Mouse (Mus musculus): ENCODE results near the gene Arpp19. TPM values are rescaled to one million over a fixed set of nuclear protein-coding genes. Genes with fewer than 3 reads are reported as not detected.
A peak's percentile ranks its signal among the peaks of the same experiment; 100 is the strongest.

Arpp19 gene
- polyA plus RNA-seq, 1 experiment from 2014 or later = 233 TPM

- Histone ChIP-seq H3K4me1 (replicated peaks; ENCODE audit: control insufficient read depth, insufficient read depth, low read length) (peaks cover 8% of the 10 kb centered on the region; the same call in 1 of the 2 replicates), H3K9me3 (ENCODE audit: control insufficient read depth, low read length) (no peaks in the 10 kb centered on the region), H3K4me2 (ENCODE audit: low read length) (no peak overlapping the region), H3K27me3 (replicated peaks; ENCODE audit: control insufficient read depth, insufficient read depth, low read length) (no peaks in the 10 kb centered on the region), H3K27ac (ENCODE audit: low read length) (no peak overlapping the region), H3K4me3 (replicated peaks; ENCODE audit: low read length) (no peak overlapping the region), H3K36me3 (ENCODE audit: control insufficient read depth, insufficient read depth) (no peaks in the 10 kb centered on the region), H3K9ac (replicated peaks; ENCODE audit: low read depth, low read length) (no peak overlapping the region)
- ATAC-seq = no peak
- WGBS = 62% methylated on average over 2 of the region's 2 CpGs
These were observed 50.4 kb downstream of the Arpp19 start for GRCm38 (mm10) chr9:75087823-75088222.

- WGBS = 88% methylated on average over 3 of the region's 3 CpGs
These were observed 51.9 kb downstream of the Arpp19 start for GRCm38 (mm10) chr9:75089285-75089684.

GRCm38 (mm10) chr9:75092134-75092533, 54.7 kb downstream of the Arpp19 start:
- H3K4me3 ChIP-seq (replicated peaks; ENCODE audit: low read length) = no peak overlapping the region
- H3K9me3 ChIP-seq (ENCODE audit: control insufficient read depth, low read length) = no peaks in the 10 kb centered on the region
- no peak overlapping the region for H3K9ac ChIP-seq (replicated peaks; ENCODE audit: low read depth, low read length)
- H3K27me3 ChIP-seq (replicated peaks; ENCODE audit: control insufficient read depth, insufficient read depth, low read length) = no peaks in the 10 kb centered on the region
- no peak for ATAC-seq
- no peak overlapping the region for H3K4me2 ChIP-seq (ENCODE audit: low read length)
- WGBS = 78% methylated on average over 1 of the region's 1 CpGs
- H3K4me1 ChIP-seq (replicated peaks; ENCODE audit: control insufficient read depth, insufficient read depth, low read length) = no peaks in the 10 kb centered on the region; the same call in 1 of the 2 replicates
- H3K36me3 ChIP-seq (ENCODE audit: control insufficient read depth, insufficient read depth) = no peaks in the 10 kb centered on the region
- no peak overlapping the region for H3K27ac ChIP-seq (ENCODE audit: low read length)

More at GRCm38 (mm10) chr9:75089285-75089684, 51.9 kb downstream of the Arpp19 start:
- H3K4me3 ChIP-seq (replicated peaks; ENCODE audit: low read length) = no peak overlapping the region
- H3K4me2 ChIP-seq (ENCODE audit: low read length) = no peak overlapping the region
- no peak for ATAC-seq
- H3K4me1 ChIP-seq (replicated peaks; ENCODE audit: control insufficient read depth, insufficient read depth, low read length) = peaks cover 8% of the 10 kb centered on the region; the same call in 1 of the 2 replicates
- no peaks in the 10 kb centered on the region for H3K9me3 ChIP-seq (ENCODE audit: control insufficient read depth, low read length)
- H3K36me3 ChIP-seq (ENCODE audit: control insufficient read depth, insufficient read depth) = no peaks in the 10 kb centered on the region
- no peaks in the 10 kb centered on the region for H3K27me3 ChIP-seq (replicated peaks; ENCODE audit: control insufficient read depth, insufficient read depth, low read length)
- H3K9ac ChIP-seq (replicated peaks; ENCODE audit: low read depth, low read length) = no peak overlapping the region
- H3K27ac ChIP-seq (ENCODE audit: low read length) = no peak overlapping the region

GRCm38 (mm10) chr9:75094762-75095161, 57.3 kb downstream of the Arpp19 start:
- ATAC-seq = no peak
- Histone ChIP-seq H3K4me3 (replicated peaks; ENCODE audit: low read length) (no peak overlapping the region), H3K27me3 (replicated peaks; ENCODE audit: control insufficient read depth, insufficient read depth, low read length) (no peaks in the 10 kb centered on the region), H3K4me1 (replicated peaks; ENCODE audit: control insufficient read depth, insufficient read depth, low read length) (no peaks in the 10 kb centered on the region), H3K4me2 (ENCODE audit: low read length) (no peak overlapping the region), H3K9ac (replicated peaks; ENCODE audit: low read depth, low read length) (no peak overlapping the region), H3K36me3 (ENCODE audit: control insufficient read depth, insufficient read depth) (no peaks in the 10 kb centered on the region), H3K27ac (ENCODE audit: low read length) (no peak overlapping the region), H3K9me3 (ENCODE audit: control insufficient read depth, low read length) (no peaks in the 10 kb centered on the region)
- 89% methylated on average over 3 of the region's 3 CpGs for WGBS

- H3K4me2 ChIP-seq (ENCODE audit: low read length) = no peak overlapping the region
- H3K27me3 ChIP-seq (replicated peaks; ENCODE audit: control insufficient read depth, insufficient read depth, low read length) = no peaks in the 10 kb centered on the region
- no peak overlapping the region for H3K9ac ChIP-seq (replicated peaks; ENCODE audit: low read depth, low read length)
- H3K27ac ChIP-seq (ENCODE audit: low read length) = no peak overlapping the region
- no peak overlapping the region for H3K4me3 ChIP-seq (replicated peaks; ENCODE audit: low read length)
- H3K9me3 ChIP-seq (ENCODE audit: control insufficient read depth, low read length) = no peaks in the 10 kb centered on the region
- 97% methylated on average over 9 of the region's 9 CpGs for WGBS
- no peaks in the 10 kb centered on the region for H3K36me3 ChIP-seq (ENCODE audit: control insufficient read depth, insufficient read depth)
- no peaks in the 10 kb centered on the region for H3K4me1 ChIP-seq (replicated peaks; ENCODE audit: control insufficient read depth, insufficient read depth, low read length)
- no peak for ATAC-seq
These were observed 61.5 kb downstream of the Arpp19 start for GRCm38 (mm10) chr9:75098937-75099336.

- H3K27me3 ChIP-seq (replicated peaks; ENCODE audit: control insufficient read depth, insufficient read depth, low read length) = no peaks in the 10 kb centered on the region
- no peak overlapping the region for H3K27ac ChIP-seq (ENCODE audit: low read length)
- H3K4me1 ChIP-seq (replicated peaks; ENCODE audit: control insufficient read depth, insufficient read depth, low read length) = no peaks in the 10 kb centered on the region
- H3K36me3 ChIP-seq (ENCODE audit: control insufficient read depth, insufficient read depth) = no peaks in the 10 kb centered on the region
- ATAC-seq = 0 out of 2 replicates have a peak, but pooled peaks have one; percentile 31
- WGBS = 87% methylated on average over 8 of the region's 8 CpGs
- no peak overlapping the region for H3K4me3 ChIP-seq (replicated peaks; ENCODE audit: low read length)
- no peak overlapping the region for H3K4me2 ChIP-seq (ENCODE audit: low read length)
- no peaks in the 10 kb centered on the region for H3K9me3 ChIP-seq (ENCODE audit: control insufficient read depth, low read length)
- no peak overlapping the region for H3K9ac ChIP-seq (replicated peaks; ENCODE audit: low read depth, low read length)
These were observed 62.9 kb downstream of the Arpp19 start for GRCm38 (mm10) chr9:75100157-75100781.

- no peaks in the 10 kb centered on the region for H3K36me3 ChIP-seq (ENCODE audit: control insufficient read depth, insufficient read depth)
- H3K27me3 ChIP-seq (replicated peaks; ENCODE audit: control insufficient read depth, insufficient read depth, low read length) = no peaks in the 10 kb centered on the region
- ATAC-seq = no peak
These were observed 64.7 kb downstream of the Arpp19 start for GRCm38 (mm10) chr9:75102131-75102530.

More at GRCm38 (mm10) chr9:75102131-75102530, 64.7 kb downstream of the Arpp19 start:
- no peak overlapping the region for H3K4me2 ChIP-seq (ENCODE audit: low read length)
- H3K4me3 ChIP-seq (replicated peaks; ENCODE audit: low read length) = no peak overlapping the region
- no peaks in the 10 kb centered on the region for H3K9me3 ChIP-seq (ENCODE audit: control insufficient read depth, low read length)
- H3K27ac ChIP-seq (ENCODE audit: low read length) = no peak overlapping the region
- H3K9ac ChIP-seq (replicated peaks; ENCODE audit: low read depth, low read length) = no peak overlapping the region
- no peaks in the 10 kb centered on the region for H3K4me1 ChIP-seq (replicated peaks; ENCODE audit: control insufficient read depth, insufficient read depth, low read length)

Other genes starting within 250 kb of the Arpp19 start
- gene Onecut1, start 175.7 kb upstream of the Arpp19 start, polyA plus RNA-seq (2015; fragmentation: Nextera tagmentation; extraction: Ambion mirVana) = 0.51 and 0.80 TPM in 2 replicates
- 30.1 and 32.0 TPM in 2 replicates for gene Fam214a, start 84.7 kb upstream of the Arpp19 start, polyA plus RNA-seq (2015; fragmentation: Nextera tagmentation; extraction: Ambion mirVana)
- gene Myo5a, start 33.4 kb downstream of the Arpp19 start, polyA plus RNA-seq (2015; fragmentation: Nextera tagmentation; extraction: Ambion mirVana) = 32.9 and 34.5 TPM in 2 replicates
- gene Myo5c, start 194.4 kb downstream of the Arpp19 start, polyA plus RNA-seq (2015; fragmentation: Nextera tagmentation; extraction: Ambion mirVana) = 0.31 and 0.47 TPM in 2 replicates

All from forebrain, embryonic 16.5 days (tissue).